Comparison of ENCODE assay signal across 8 mouse cellular contexts in genomic region chr2:130294936-130295277, GRCm38 (mm10). TPM values are rescaled to one million over a fixed set of nuclear protein-coding genes. Genes with fewer than 3 reads are reported as not detected.
A peak's percentile ranks its signal among the peaks of the same experiment; 100 is the strongest.
DNase-seq lines count a peak whose midpoint lies in the region; ATAC-seq lines count a peak whose summit lies in the region.

Gene Ebf4, plus strand, starts transcription at chr2:130295169.

- no peaks in the 10 kb centered on the region for H3K36me3 ChIP-seq in heart, embryonic 15.5 days
- H3K36me3 ChIP-seq in midbrain, embryonic 12.5 days = no peaks in the 10 kb centered on the region

- peak within 1 kb of the TSS; percentile 83 for H3K4me2 ChIP-seq in heart, embryonic 15.5 days
- H3K4me2 ChIP-seq in midbrain, embryonic 12.5 days (replicated peaks) = peak within 1 kb of the TSS; percentile 67

- peak within 1 kb of the TSS; percentile 76 for H3K4me3 ChIP-seq in heart, embryonic 15.5 days
- peak within 1 kb of the TSS; percentile 80 for H3K4me3 ChIP-seq in midbrain, embryonic 12.5 days

- under 1% methylated on average over 34 of the region's 39 CpGs for WGBS in heart, embryonic 15.5 days
- 2% methylated on average over 23 of the region's 39 CpGs for WGBS in midbrain, embryonic 12.5 days

- peak within 1 kb of the TSS; percentile 68 for H3K9ac ChIP-seq in heart, embryonic 15.5 days
- peak within 1 kb of the TSS; percentile 91 for H3K9ac ChIP-seq in midbrain, embryonic 12.5 days (replicated peaks)

- peak; percentile 22 for DNase-seq in CD4-positive, CD25-positive, alpha-beta regulatory T cell, adult 2 months (ENCODE audit: low read depth, low spot score)
- DNase-seq in ES-CJ7 (ENCODE audit: low read depth, low spot score) = peak; percentile 41
- DNase-seq in embryo, embryonic 11.5 days (ENCODE audit: low read depth, low spot score) = peak; percentile 40
- peak in 1 of 2 experiments; percentile 41 for DNase-seq in layer of hippocampus, postnatal 36 days
- peak; percentile 81 for DNase-seq in yolk sac, embryonic 10.5 days (ENCODE audit: low spot score)

- H3K4me1 ChIP-seq in heart, embryonic 15.5 days (replicated peaks) = peaks cover 17% of the 10 kb centered on the region
- peaks cover 40% of the 10 kb centered on the region for H3K4me1 ChIP-seq in midbrain, embryonic 12.5 days

- ATAC-seq in CD4-positive, CD25-positive, alpha-beta regulatory T cell, adult 4 months = no peak
- ATAC-seq in heart, embryonic 15.5 days (replicated peaks; ENCODE audit: insufficient number of reproducible peaks, insufficient read depth, low FRiP score, low read depth) = peak; percentile 74
- peak; percentile 81 for ATAC-seq in midbrain, embryonic 12.5 days (ENCODE audit: low FRiP score, low read depth)

- H3K27me3 ChIP-seq in heart, embryonic 15.5 days = peaks cover 54% of the 10 kb centered on the region
- peaks cover 40% of the 10 kb centered on the region for H3K27me3 ChIP-seq in midbrain, embryonic 12.5 days

- peak within 1 kb of the TSS; percentile 35; the same call in 1 of the 2 replicates for H3K27ac ChIP-seq in heart, embryonic 15.5 days
- peak within 1 kb of the TSS; percentile 77 for H3K27ac ChIP-seq in midbrain, embryonic 12.5 days (replicated peaks)

- H3K9me3 ChIP-seq in heart, embryonic 15.5 days (replicated peaks) = no peaks in the 10 kb centered on the region
- no peaks in the 10 kb centered on the region for H3K9me3 ChIP-seq in midbrain, embryonic 12.5 days

RNA-seq across cellular contexts. Expression of gene Ebf4, which starts in this region (rescaled TPM):
- not detected for polyA plus RNA-seq in CD4-positive, CD25-positive, alpha-beta regulatory T cell, adult 4 months (2017; shearing (Covaris generic))
- 0.58 and 1.2 TPM in 2 replicates for polyA plus RNA-seq in heart, embryonic 15.5 days (2015; fragmentation: Nextera tagmentation; extraction: Ambion mirVana)
- total RNA-seq in layer of hippocampus, postnatal 36 days (2021) = 10 to 100 TPM; 11.4 to 11.7 TPM
- 2.1 and 2.7 TPM in 2 replicates for polyA plus RNA-seq in midbrain, embryonic 12.5 days (2016; fragmentation: Nextera tagmentation; extraction: Ambion mirVana)
